Mouse (Mus musculus) stomach, embryonic 16.5 days (tissue): ENCODE measurements around the gene Pdss2. TPM values are rescaled to one million over a fixed set of nuclear protein-coding genes. Genes with fewer than 3 reads are reported as not detected.

Source experiments
- ATAC-seq: fragments of 200-750 bp; cut with Nextera tagmentation; 2 replicates; pipeline ENCODE4 v1.8.0; 2017; ENCODE audit warnings: moderate number of reproducible peaks, moderate TSS enrichment; ENCODE audit not compliant: insufficient read depth, low FRiP score
- H3K27ac ChIP-seq: fragments of 300-500 bp; sonication (generic); 2 replicates; pipeline ENCODE4 v1.5.1; 2014; ENCODE audit warnings: low read length
- H3K27me3 ChIP-seq: fragments of 300-500 bp; sonication (generic); 2 replicates; pipeline ENCODE4 v1.6.1; 2014; ENCODE audit warnings: low read length, control low read depth, mixed read lengths; ENCODE audit not compliant: control insufficient read depth, insufficient read depth
- H3K36me3 ChIP-seq: fragments of 300-500 bp; sonication (generic); 2 replicates; pipeline ENCODE4 v1.6.1; 2014; ENCODE audit warnings: low read length; ENCODE audit not compliant: control insufficient read depth, insufficient read depth
- H3K4me1 ChIP-seq: fragments of 300-500 bp; sonication (generic); 2 replicates; pipeline ENCODE4 v1.6.1; 2014; ENCODE audit warnings: low read length, control low read depth, mixed read lengths; ENCODE audit not compliant: control insufficient read depth, insufficient read depth
- H3K4me2 ChIP-seq: fragments of 300-500 bp; sonication (generic); 2 replicates; pipeline ENCODE4 v1.6.1; 2014; ENCODE audit warnings: low read depth, low read length, mixed read lengths
- H3K4me3 ChIP-seq: fragments of 300-500 bp; sonication (generic); replicated peaks from 2 replicates; pipeline ENCODE4 v1.5.1; 2014; ENCODE audit warnings: mild to moderate bottlenecking, low read length
- H3K9ac ChIP-seq: fragments of 300-500 bp; sonication (generic); 2 replicates; pipeline ENCODE4 v1.6.1; 2014; ENCODE audit warnings: low read length
- H3K9me3 ChIP-seq: fragments of 300-500 bp; sonication (generic); replicated peaks from 2 replicates; pipeline ENCODE4 v1.6.1; 2016; ENCODE audit warnings: low read length, control low read depth; ENCODE audit not compliant: control insufficient read depth
- WGBS: fragments of 180-500 bp; shearing (Covaris S2); extraction: QIAGEN DNeasy Blood & Tissue Kit; methylation state at CpG from one replicate; pipeline ENCODE4 v1.1.7; 2014; 5-methylcytosine and 5-hydroxymethylcytosine counted together
- polyA plus RNA-seq: library from polyadenylated mRNA; unstranded; fragments of >200 nt; fragmentation: Nextera tagmentation; extraction: Ambion mirVana; gene quantifications from 2 replicates; pipeline ENCODE4 v1.2.1, GENCODE M21; 2015

Pdss2 gene
- polyA plus RNA-seq, 1 experiment from 2014 or later: 11.9 TPM

DNA sequence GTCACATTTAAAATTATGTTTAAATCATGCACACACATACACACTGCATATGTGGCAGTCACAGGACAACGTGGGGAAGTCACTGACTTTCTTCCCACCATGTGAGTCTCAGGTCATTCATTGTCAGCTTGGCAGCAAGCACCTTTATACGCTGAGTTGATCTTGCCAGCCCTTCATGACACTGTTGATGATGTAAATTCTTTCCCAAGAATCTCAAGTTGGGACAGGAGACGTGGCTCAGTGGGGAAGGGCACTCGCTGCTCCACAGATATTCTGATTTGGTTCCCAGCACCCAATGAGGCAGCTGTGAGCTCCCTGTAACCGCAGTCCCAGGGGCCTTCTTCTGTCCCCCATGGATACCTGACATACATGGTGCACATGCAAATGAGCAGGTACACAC, 147.3 kb downstream of the Pdss2 start:
- ATAC-seq: no peak
- no peak overlapping the region for H3K27ac ChIP-seq
- no peaks in the 10 kb centered on the region for H3K9me3 ChIP-seq
- no peaks in the 10 kb centered on the region for H3K27me3 ChIP-seq
- 92% methylated on average over 5 of the region's 5 CpGs for WGBS
- no peak overlapping the region for H3K9ac ChIP-seq
- H3K4me2 ChIP-seq: no peak overlapping the region
- no peaks in the 10 kb centered on the region for H3K36me3 ChIP-seq
- no peaks in the 10 kb centered on the region for H3K4me1 ChIP-seq
- no peak overlapping the region for H3K4me3 ChIP-seq

DNA sequence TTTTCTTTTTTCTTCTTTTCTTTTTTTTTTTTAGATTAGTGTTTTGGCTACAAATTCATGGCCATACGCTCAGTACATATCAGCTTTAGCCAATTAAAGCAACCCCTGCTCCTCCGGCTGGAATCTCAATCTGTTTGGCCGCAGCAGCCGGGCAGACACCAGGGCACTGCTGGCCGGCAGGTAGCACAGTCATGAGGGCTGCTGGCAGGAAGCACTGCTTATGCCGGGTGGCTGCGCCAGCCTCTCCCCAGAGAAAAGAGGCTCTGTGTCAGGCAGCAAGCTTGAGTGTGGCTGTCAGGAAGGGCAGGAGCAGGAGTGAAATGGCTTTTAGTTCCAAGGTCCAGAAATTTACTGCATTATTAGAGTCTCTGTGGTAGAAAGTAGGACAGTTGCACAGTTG, 151.0 kb downstream of the Pdss2 start:
- Histone ChIP-seq H3K9ac (no peak overlapping the region), H3K36me3 (no peaks in the 10 kb centered on the region), H3K27me3 (no peaks in the 10 kb centered on the region), H3K4me2 (no peak overlapping the region), H3K4me1 (no peaks in the 10 kb centered on the region), H3K4me3 (no peak overlapping the region), H3K9me3 (no peaks in the 10 kb centered on the region), H3K27ac (no peak overlapping the region)
- ATAC-seq: no peak
- 85% methylated on average over 7 of the region's 7 CpGs for WGBS

DNA sequence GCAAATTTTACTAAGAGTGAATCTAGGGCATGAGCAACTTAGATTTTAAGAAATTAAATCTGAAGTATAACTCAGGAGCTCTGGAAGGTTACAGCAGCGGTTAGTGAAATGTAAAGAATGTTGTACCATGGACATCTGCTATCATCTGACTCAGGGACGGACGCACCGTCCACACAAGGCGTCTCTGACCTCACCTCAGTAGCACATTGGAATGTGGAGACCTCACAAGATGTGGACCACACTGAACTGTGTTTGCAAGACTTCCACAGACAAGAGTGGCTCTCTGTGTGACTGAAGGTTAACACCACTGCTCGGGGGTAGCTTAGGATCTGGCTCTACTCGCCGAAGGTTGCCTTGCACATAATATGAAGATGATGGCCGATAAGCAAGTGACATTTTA, 151.7 kb downstream of the Pdss2 start:
- no peaks in the 10 kb centered on the region for H3K4me1 ChIP-seq
- H3K36me3 ChIP-seq: no peaks in the 10 kb centered on the region
- no peak for ATAC-seq
- H3K4me2 ChIP-seq: no peak overlapping the region
- H3K27ac ChIP-seq: no peak overlapping the region
- no peak overlapping the region for H3K4me3 ChIP-seq
- H3K27me3 ChIP-seq: no peaks in the 10 kb centered on the region
- 77% methylated on average over 9 of the region's 9 CpGs for WGBS
- no peaks in the 10 kb centered on the region for H3K9me3 ChIP-seq
- H3K9ac ChIP-seq: no peak overlapping the region

DNA sequence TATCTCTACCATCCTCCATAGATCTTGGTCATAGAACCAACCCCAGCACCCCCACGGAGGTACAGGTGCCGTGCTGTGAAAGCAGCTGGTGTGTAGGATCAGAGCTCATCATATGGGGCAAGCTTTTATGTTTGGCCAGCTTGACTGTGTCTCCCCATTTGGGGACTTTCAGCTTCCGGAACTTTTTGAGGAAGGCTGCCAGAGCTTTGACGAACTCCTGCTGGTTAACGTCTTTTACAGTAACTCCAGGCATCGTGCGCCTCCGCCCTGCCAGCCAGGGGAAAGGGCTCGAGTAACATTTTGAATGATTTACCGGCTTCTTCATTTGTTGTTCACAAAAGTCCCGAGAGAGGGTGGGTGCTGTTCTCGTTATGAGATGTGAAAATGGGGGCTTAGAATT, 152.4 kb downstream of the Pdss2 start:
- 60% methylated on average over 12 of the region's 12 CpGs for WGBS
- Histone ChIP-seq H3K27me3 (no peaks in the 10 kb centered on the region), H3K36me3 (no peaks in the 10 kb centered on the region), H3K27ac (no peak overlapping the region), H3K4me1 (no peaks in the 10 kb centered on the region), H3K9ac (no peak overlapping the region), H3K4me3 (no peak overlapping the region), H3K4me2 (no peak overlapping the region), H3K9me3 (no peaks in the 10 kb centered on the region)
- no peak for ATAC-seq

DNA sequence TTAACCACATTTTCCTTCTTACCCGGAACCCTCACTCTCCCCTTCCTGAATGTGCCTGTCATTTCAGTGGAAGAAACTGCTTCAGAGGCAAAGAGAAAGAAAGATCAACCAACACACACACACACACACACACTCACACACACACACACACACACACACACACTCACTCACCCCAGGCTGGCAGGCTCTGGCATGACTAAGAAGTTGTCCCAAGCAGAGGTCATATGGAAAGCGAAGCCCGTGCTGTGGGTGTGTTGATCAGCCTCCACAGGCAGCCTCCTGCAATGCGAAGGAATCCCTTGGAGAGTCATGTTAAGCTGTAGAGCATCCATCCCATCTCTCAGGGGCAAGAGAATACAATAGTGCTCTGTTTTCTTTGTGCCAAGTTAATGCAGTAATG, 154.0 kb downstream of the Pdss2 start:
- H3K4me3 ChIP-seq: no peak overlapping the region
- no peaks in the 10 kb centered on the region for H3K36me3 ChIP-seq
- WGBS: 80% methylated on average over 4 of the region's 4 CpGs
- H3K27me3 ChIP-seq: no peaks in the 10 kb centered on the region
- H3K4me1 ChIP-seq: 0 out of 2 replicates have a peak, but pooled peaks cover 3% of the 10 kb centered on the region
- no peak for ATAC-seq
- H3K9ac ChIP-seq: no peak overlapping the region
- H3K27ac ChIP-seq: no peak overlapping the region
- no peak overlapping the region for H3K4me2 ChIP-seq
- no peaks in the 10 kb centered on the region for H3K9me3 ChIP-seq

DNA sequence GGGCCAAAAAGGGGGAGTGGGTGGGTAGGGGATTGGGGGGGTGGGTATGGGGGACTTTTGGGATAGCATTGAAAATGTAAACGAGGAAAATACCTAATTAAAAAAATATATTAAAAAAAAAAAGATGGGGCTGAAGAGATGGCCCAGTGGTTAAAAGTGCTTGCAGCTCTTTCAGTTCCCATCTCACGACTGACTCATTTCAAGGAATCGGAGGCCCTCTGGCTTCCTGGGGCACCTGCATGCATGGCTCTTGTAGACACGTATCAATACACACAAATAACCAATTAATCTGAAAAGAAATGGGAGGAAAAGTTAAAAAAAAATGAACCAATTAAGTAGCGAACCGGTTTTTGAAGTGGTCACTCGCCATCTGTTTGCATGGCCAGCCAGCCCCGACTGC, 155.5 kb downstream of the Pdss2 start:
- no peak for ATAC-seq
- H3K9me3 ChIP-seq: no peaks in the 10 kb centered on the region
- no peak overlapping the region for H3K27ac ChIP-seq
- no peaks in the 10 kb centered on the region for H3K36me3 ChIP-seq
- H3K4me2 ChIP-seq: no peak overlapping the region
- H3K27me3 ChIP-seq: no peaks in the 10 kb centered on the region
- no peak overlapping the region for H3K9ac ChIP-seq
- 0 out of 2 replicates have a peak, but pooled peaks cover 3% of the 10 kb centered on the region for H3K4me1 ChIP-seq
- WGBS: 89% methylated on average over 8 of the region's 8 CpGs
- H3K4me3 ChIP-seq: no peak overlapping the region

DNA sequence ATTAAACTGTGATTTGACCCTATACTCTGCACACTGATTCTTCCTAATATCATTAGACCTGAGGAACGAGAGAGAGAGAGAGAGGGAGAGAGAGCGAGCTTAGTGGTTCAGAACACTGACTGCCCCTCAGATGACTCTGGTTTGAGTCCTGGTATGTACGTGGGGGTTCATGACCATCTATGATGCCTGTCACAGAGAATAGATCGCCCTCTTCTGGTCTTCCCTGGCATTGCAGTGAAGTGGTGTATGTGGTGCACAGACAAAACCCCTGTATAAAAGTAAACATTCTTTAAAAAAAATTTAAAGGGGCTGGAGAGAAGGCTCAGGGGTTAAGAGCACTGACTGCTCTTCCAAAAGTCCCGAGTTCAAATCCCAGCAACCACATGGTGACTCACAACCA, 157.0 kb downstream of the Pdss2 start:
- H3K9me3 ChIP-seq: no peaks in the 10 kb centered on the region
- H3K36me3 ChIP-seq: no peaks in the 10 kb centered on the region
- no peak overlapping the region for H3K4me3 ChIP-seq
- 55% methylated on average over 5 of the region's 5 CpGs for WGBS
- H3K4me2 ChIP-seq: no peak overlapping the region
- H3K9ac ChIP-seq: no peak overlapping the region
- no peak overlapping the region for H3K27ac ChIP-seq
- no peaks in the 10 kb centered on the region for H3K27me3 ChIP-seq
- H3K4me1 ChIP-seq: 0 out of 2 replicates have a peak, but pooled peaks cover 3% of the 10 kb centered on the region
- no peak for ATAC-seq

DNA sequence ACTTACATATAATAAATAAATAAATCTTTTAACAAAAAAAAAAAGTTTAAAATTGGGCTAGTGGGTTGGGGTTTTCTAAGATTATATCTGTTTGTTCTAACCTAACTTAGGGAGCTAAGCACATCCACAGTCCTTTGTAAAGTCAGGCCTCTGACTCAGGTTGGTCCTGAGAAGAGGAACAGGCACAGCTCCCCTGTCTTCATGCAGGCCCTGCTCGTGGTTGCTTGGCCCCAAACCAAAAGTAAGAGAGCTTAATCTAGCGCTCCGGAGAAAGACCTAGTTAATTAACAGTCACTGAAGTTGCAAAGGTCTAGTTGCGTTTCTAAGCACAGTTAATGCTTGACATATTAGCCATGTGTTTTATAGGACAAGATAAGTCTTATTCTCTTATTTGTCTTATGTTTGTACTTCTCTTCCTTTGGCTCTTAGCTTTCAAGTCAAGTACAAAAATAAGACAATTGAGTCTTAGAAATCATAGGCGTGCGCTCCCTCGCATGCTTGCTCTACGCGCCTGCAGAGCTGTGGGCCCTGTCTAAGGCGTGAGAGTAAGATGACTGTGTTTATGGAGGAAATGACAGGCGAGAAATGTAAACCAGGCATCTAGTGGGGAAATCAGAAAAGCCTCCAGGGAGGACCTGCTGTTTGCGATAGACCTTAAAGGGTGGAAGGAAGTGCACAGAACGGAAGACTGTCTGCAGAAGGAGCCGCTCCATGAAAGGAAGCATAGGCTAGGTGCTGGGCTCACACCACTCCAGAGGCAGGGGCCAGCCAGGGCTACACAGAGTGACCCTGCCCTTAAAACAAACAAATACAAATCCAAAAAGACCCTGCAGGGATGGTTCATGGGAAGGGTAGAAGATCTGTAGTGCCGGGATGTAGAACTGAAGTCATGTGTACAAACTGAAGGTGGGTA, 157.7 kb downstream of the Pdss2 start:
- no peaks in the 10 kb centered on the region for H3K36me3 ChIP-seq
- H3K9ac ChIP-seq: no peak overlapping the region
- WGBS: 54% methylated on average over 15 of the region's 15 CpGs
- ATAC-seq: no peak
- H3K27ac ChIP-seq: no peak overlapping the region
- H3K9me3 ChIP-seq: no peaks in the 10 kb centered on the region
- H3K27me3 ChIP-seq: no peaks in the 10 kb centered on the region
- H3K4me2 ChIP-seq: no peak overlapping the region
- H3K4me1 ChIP-seq: 0 out of 2 replicates have a peak, but pooled peaks cover 3% of the 10 kb centered on the region
- H3K4me3 ChIP-seq: no peak overlapping the region

DNA sequence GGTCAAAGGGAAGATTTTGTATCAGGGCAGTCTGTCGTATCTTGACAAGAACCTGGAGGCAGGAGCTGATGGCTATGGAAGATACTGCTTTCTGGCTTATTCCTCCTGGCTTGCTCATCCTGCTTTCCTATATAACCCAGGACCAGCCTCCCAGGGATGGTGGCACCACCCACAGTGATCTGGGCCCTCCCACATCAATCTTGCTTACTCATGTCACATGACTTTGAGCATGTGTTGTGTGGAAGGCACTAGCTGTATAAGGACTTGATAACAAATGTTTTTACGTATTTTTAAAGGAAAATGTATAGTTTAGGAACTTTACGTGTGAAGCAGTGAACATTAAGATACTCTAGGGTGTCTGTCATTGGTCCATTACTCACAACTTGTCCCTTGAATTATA, 161.4 kb downstream of the Pdss2 start:
- H3K36me3 ChIP-seq: no peaks in the 10 kb centered on the region
- no peak overlapping the region for H3K4me3 ChIP-seq
- ATAC-seq: no peak
- H3K9ac ChIP-seq: no peak overlapping the region
- no peaks in the 10 kb centered on the region for H3K27me3 ChIP-seq
- H3K4me2 ChIP-seq: no peak overlapping the region
- H3K27ac ChIP-seq: no peak overlapping the region
- WGBS: 89% methylated on average over 3 of the region's 3 CpGs
- no peaks in the 10 kb centered on the region for H3K9me3 ChIP-seq
- H3K4me1 ChIP-seq: 0 out of 2 replicates have a peak, but pooled peaks cover 3% of the 10 kb centered on the region
